Mouse (Mus musculus) limb, embryonic 10.5 days (tissue): ENCODE results near the gene Tnfsf15. TPM values are rescaled to one million over a fixed set of nuclear protein-coding genes. Genes with fewer than 3 reads are reported as not detected.

ENCODE experiments used
- DNase-seq: peaks from one replicate; pipeline ENCODE4 v3.0.0-alpha.2; 2017; ENCODE audit warnings: low spot score
- H3K27ac ChIP-seq: fragments of 300-500 bp; sonication (generic); 2 replicates; pipeline ENCODE4 v1.5.1; 2016; ENCODE audit warnings: mild to moderate bottlenecking
- H3K27me3 ChIP-seq: fragments of 300-500 bp; sonication (generic); 2 replicates; pipeline ENCODE4 v1.6.1; 2016; ENCODE audit warnings: low read depth, mild to moderate bottlenecking; ENCODE audit not compliant: poor library complexity, severe bottlenecking
- H3K36me3 ChIP-seq: fragments of 300-500 bp; sonication (generic); 2 replicates; pipeline ENCODE4 v1.6.1; 2016; ENCODE audit warnings: mild to moderate bottlenecking, moderate library complexity
- H3K4me1 ChIP-seq: fragments of 300-500 bp; sonication (generic); 2 replicates; pipeline ENCODE4 v1.6.1; 2016
- H3K4me3 ChIP-seq: fragments of 300-500 bp; sonication (generic); 2 replicates; pipeline ENCODE4 v1.5.1; 2016; ENCODE audit warnings: mild to moderate bottlenecking, moderate library complexity
- H3K9me3 ChIP-seq: fragments of 300-500 bp; sonication (generic); replicated peaks from 2 replicates; pipeline ENCODE4 v1.6.1; 2016; ENCODE audit warnings: mild to moderate bottlenecking
- whole genome bisulfite sequencing: fragments of 180-500 bp; shearing (Covaris S2); methylation state at CpG from one replicate; pipeline ENCODE4 v1.1.7; 2016; 5-methylcytosine and 5-hydroxymethylcytosine counted together
- polyA plus RNA-seq: library from polyadenylated mRNA; unstranded; fragments of >200 nt; fragmentation: Nextera tagmentation; extraction: Ambion mirVana; gene quantifications from 2 replicates; pipeline ENCODE4 v1.2.1, GENCODE M21; 2016

Gene Tnfsf15
- not detected in 2 replicates for polyA plus RNA-seq

DNA sequence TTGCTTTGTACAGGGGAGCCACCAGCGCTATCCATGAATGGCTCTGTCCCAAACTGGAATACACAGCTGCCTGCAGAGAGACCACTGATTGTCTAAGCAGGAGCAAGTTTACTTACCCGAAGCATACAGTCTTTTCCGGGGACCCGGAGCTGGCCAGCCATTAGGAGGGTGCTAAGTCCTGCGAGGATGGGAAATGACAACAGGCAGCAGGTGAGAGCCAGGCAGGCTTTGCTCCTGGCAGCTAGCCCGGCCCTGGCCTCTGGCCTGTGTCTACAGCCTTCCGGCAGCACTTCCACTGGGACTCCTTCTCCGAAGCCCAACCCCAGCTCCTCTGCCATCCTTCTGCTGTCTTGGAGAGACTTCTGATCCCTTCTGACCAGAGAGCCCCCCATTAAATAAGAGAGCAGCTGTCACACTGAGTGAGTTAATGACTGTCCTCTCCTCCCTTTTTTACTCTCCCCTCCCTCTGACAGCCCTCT is at the start of gene Tnfsf15:
Tnfsf15 (minus strand) TSS at position 421 of the 479 bp plus-strand sequence.
- no peak for DNase-seq
- Histone ChIP-seq H3K4me1 (peaks cover 26% of the 10 kb centered on the region), H3K27ac (peak within 1 kb of the TSS; percentile 53; the same call in 1 of the 2 replicates), H3K9me3 (no peaks in the 10 kb centered on the region), H3K27me3 (no peaks in the 10 kb centered on the region), H3K4me3 (no peak within 1 kb of the TSS), H3K36me3 (no peaks in the 10 kb centered on the region)
- 56% methylated on average over 8 of the region's 8 CpGs for WGBS

DNA sequence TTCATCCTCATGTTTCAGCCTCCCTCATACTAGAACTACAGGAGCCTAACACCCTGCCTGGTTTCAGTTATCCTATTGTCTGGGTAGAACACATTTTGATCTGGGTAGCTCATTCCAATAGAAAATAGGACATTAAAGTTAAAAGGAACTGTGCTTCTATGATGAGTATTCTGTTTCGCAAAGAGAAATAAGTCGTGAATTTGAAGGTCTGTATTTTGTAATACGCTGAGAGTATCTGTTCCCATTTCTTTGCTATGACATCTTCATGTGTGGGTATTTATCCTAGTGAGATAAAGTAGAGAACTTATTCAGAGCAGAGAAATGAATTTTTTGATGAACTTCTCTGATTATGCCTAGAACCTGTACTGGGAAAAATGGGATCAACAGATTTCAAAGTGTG is 47.4 kb upstream of the Tnfsf15 start:
- Histone ChIP-seq H3K27ac (no peak overlapping the region), H3K36me3 (no peaks in the 10 kb centered on the region), H3K9me3 (no peaks in the 10 kb centered on the region), H3K4me1 (no peaks in the 10 kb centered on the region), H3K27me3 (no peaks in the 10 kb centered on the region), H3K4me3 (no peak overlapping the region)
- WGBS, result 91% methylated on average over 3 of the region's 3 CpGs
- no peak for DNase-seq

DNA sequence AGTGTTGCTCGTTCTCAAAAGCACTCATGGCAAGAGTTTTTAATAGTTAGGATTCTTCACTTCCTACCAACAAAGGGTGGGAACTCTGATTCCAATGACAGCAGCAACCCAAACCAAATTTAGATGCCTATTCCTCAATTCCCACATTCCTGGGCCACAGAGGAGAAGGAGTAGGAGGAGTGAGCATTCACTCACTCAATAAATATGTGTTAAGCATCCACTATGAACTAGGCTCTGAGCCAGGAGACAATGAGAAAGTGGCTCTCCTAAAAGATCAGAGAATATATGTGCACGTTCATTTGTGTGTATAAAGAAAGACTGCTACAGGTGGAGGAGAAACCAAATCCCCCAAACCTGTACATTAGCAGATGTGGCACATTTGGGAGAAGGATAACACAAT is 40.6 kb upstream of the Tnfsf15 start:
- 85% methylated on average over 2 of the region's 2 CpGs for WGBS
- Histone ChIP-seq H3K36me3 (no peaks in the 10 kb centered on the region), H3K27me3 (no peaks in the 10 kb centered on the region), H3K27ac (no peak overlapping the region), H3K4me1 (no peaks in the 10 kb centered on the region), H3K4me3 (no peak overlapping the region), H3K9me3 (no peaks in the 10 kb centered on the region)
- no peak for DNase-seq

DNA sequence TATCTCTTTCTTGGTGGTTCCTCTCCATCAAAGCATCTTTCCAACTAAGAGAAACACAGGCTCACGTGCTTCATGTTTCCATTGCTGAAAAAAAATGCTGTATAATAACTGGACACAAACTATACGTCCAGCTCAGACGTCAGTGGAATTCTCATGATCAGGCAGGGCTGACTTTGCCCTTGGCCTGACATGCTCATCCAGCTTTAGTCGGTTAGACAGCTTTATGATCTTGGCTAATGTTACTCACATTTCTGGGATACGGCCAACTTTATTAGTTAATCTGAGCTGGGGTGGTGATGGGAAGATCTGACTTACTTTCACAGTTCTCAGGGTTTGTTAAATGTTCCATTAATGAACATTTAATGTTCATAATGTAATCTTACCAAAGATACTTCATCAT is 38.9 kb upstream of the Tnfsf15 start:
- no peak overlapping the region for H3K4me3 ChIP-seq
- 82% methylated on average over 5 of the region's 5 CpGs for WGBS
- H3K36me3 ChIP-seq, result no peaks in the 10 kb centered on the region
- H3K9me3 ChIP-seq, result no peaks in the 10 kb centered on the region
- H3K27ac ChIP-seq, result no peak overlapping the region
- no peak for DNase-seq
- H3K27me3 ChIP-seq, result no peaks in the 10 kb centered on the region
- no peaks in the 10 kb centered on the region for H3K4me1 ChIP-seq

DNA sequence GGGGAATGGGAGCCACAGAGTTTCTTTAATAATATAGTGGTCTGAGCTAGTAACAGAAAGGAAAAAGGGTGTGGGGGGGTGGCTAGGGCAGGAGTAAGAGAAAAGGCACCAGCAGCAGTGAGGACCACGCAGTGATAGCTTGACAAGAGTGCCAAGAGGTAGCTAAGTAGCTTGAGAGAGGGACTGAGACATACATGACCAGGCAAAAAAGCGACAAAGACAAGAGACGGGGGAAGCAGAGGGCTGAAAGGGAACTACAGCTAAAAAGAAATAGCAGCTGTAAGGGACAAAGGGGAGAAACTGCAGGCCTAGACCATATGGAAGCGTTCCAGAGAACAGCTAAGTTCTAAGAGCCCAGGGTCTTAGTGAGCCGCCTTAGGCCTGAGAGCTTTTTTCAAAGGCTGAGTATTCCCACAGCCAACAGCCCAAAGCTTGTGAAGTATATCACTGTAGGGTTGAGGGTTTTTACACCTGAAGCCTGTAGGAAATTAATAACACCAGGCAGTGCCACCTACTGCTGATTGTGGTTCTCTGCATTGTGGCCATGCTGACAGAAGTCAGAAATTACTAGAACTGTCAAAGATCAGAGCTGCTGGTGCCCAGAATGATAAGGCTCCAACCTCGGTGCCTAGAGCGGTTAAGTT is 38.2 kb upstream of the Tnfsf15 start:
- DNase-seq, result no peak
- Histone ChIP-seq H3K36me3 (no peaks in the 10 kb centered on the region), H3K9me3 (no peaks in the 10 kb centered on the region), H3K27me3 (no peaks in the 10 kb centered on the region), H3K4me3 (no peak overlapping the region), H3K27ac (no peak overlapping the region), H3K4me1 (no peaks in the 10 kb centered on the region)
- 88% methylated on average over 7 of the region's 7 CpGs for WGBS

DNA sequence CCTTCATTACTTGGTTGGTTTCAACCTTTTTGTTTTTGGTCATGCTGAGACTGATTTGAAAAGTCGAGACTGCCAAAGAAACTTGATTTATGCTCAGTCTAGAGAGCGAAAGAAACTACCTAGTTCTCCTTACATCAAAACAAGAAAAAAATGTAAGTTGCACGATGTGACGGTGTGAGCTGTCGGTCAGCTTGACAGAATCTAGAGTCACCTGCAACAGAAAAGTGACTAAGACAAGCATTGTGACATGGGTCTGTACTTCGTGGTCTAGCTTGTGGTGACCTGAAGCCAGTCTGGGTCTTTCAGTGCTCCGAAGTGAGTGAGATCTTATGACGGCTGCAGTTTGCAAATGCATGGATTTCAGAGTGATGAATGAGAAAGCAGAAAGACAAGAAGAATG is 32.3 kb upstream of the Tnfsf15 start:
- Histone ChIP-seq H3K4me3 (no peak overlapping the region), H3K36me3 (no peaks in the 10 kb centered on the region), H3K4me1 (no peaks in the 10 kb centered on the region), H3K27ac (no peak overlapping the region), H3K9me3 (no peaks in the 10 kb centered on the region), H3K27me3 (no peaks in the 10 kb centered on the region)
- no peak for DNase-seq
- WGBS, result 85% methylated on average over 8 of the region's 8 CpGs

DNA sequence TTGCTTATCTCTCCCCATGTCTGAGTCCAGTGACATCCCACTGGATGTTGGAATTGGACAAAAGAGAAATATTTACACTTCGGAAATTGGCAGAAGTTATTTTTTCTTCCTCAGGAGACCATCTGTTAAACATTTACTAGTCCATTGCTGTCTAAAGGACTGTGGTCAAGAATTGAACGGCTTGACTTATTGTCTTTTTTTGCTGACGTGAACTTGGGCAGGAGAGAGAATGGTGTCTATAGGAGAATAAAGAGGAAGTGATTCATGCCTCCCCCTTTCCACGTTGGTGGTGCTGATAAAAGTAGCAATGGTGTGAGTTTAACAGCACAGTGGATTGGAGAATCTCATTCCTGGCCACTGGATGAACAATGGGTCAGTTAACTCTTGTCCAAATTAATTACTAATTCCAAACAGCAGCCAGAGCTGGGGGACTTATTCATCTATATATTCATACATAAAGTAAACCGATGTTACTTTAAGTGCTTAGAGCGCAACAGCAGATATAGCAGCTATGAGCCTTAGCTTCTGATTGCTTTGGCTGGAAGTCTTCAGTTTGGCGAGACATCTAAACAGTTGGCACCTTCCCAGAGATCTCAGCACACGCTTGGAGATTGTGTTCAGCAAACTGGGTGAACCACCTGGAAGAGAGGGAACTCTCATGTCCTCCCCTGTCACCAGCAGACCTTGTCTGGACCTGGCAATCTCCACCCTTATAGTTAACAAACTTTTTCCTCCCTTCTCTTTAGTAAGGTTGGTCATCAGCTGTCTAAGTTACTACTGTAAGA is 28.6 kb upstream of the Tnfsf15 start:
- Histone ChIP-seq H3K27me3 (no peaks in the 10 kb centered on the region), H3K27ac (no peak overlapping the region), H3K36me3 (no peaks in the 10 kb centered on the region), H3K9me3 (no peaks in the 10 kb centered on the region), H3K4me3 (no peak overlapping the region), H3K4me1 (no peaks in the 10 kb centered on the region)
- 86% methylated on average over 8 of the region's 8 CpGs for WGBS
- DNase-seq, result no peak

DNA sequence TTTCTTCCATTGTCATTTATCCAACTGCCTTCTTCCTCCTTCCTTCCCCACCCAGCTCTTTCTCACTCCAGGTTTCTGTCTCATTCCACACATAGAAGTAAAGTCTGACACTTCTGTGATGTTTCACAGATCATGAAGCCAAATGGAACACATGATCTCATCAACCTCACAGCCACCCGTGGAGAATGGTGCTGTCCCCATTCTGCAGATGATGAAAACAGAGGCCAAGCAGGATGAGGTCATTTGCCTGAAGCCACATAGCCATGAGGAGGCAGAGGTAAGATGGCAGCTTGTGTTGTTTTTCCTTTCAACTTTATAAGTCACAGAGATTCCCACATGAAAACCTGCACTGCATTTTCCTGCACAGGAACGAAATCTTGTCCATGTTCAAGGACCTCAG is 27.6 kb upstream of the Tnfsf15 start:
- H3K4me3 ChIP-seq, result no peak overlapping the region
- no peaks in the 10 kb centered on the region for H3K27me3 ChIP-seq
- WGBS, result 87% methylated on average over 2 of the region's 2 CpGs
- no peaks in the 10 kb centered on the region for H3K36me3 ChIP-seq
- H3K9me3 ChIP-seq, result no peaks in the 10 kb centered on the region
- no peaks in the 10 kb centered on the region for H3K4me1 ChIP-seq
- no peak for DNase-seq
- no peak overlapping the region for H3K27ac ChIP-seq

DNA sequence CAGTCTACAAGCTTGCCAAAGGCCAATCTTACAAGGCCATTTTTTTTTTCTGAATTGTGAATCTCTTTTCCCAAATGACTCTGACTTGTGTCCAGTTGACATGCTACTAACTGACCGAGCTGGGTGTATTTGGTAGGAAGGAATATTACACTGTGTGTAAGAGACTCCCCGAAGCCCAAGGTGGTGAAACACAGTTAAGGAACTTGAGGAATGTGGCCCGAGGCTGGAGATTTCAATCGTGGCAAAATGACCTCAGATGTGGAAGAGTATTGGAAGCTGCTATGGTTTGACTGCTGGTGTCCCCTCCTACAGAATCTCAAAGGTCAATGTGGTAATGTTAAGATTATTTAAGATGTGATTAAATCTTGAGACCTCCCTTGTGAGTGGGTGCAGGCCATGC is 26.4 kb upstream of the Tnfsf15 start:
- Histone ChIP-seq H3K27ac (no peak overlapping the region), H3K4me3 (no peak overlapping the region), H3K4me1 (no peaks in the 10 kb centered on the region), H3K36me3 (no peaks in the 10 kb centered on the region), H3K27me3 (no peaks in the 10 kb centered on the region), H3K9me3 (no peaks in the 10 kb centered on the region)
- 88% methylated on average over 4 of the region's 4 CpGs for WGBS
- no peak for DNase-seq

DNA sequence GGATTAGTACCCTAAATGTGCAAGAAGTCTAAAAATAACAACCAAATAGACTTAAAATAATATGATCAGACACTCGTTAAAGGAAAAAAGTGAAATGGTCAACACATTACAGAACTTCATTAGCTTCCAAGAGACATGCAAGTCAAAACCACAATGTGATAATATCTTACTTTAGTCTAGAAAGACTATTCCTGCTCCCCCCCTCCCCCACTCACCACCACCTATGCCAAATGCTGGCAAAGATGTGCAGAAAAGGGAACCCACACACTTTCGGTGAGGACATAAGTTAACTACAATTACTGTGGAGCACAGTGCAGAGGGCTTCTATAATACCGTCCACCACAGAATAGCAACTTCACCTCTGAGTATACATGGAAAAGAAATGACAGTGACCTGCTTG is 24.2 kb upstream of the Tnfsf15 start:
- Histone ChIP-seq H3K27me3 (no peaks in the 10 kb centered on the region), H3K4me3 (no peak overlapping the region), H3K27ac (no peak overlapping the region), H3K9me3 (no peaks in the 10 kb centered on the region), H3K36me3 (no peaks in the 10 kb centered on the region), H3K4me1 (no peaks in the 10 kb centered on the region)
- DNase-seq, result no peak
- 91% methylated on average over 3 of the region's 3 CpGs for WGBS

DNA sequence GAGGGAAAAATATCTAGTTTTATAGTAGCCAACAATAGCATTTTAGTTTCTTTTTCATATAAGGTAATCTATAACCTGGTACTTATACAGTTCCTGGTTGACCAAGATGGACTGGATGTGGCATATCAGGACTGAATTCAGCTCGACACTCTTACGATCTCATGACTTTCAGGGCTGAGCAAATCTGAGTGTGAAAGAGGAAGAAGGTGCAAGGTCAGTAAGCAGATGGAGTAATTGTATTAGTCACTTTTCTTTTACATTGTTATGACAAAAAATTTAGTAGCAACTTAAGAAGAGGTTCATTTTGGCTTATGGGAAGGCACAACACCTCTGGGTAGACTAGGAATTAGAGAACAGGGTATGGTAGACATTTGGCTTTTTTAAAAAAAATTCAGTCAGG is 20.1 kb upstream of the Tnfsf15 start:
- Histone ChIP-seq H3K27ac (no peak overlapping the region), H3K4me3 (no peak overlapping the region), H3K36me3 (no peaks in the 10 kb centered on the region), H3K9me3 (no peaks in the 10 kb centered on the region), H3K27me3 (no peaks in the 10 kb centered on the region), H3K4me1 (no peaks in the 10 kb centered on the region)
- no peak for DNase-seq
- 93% methylated on average over 2 of the region's 2 CpGs for WGBS

DNA sequence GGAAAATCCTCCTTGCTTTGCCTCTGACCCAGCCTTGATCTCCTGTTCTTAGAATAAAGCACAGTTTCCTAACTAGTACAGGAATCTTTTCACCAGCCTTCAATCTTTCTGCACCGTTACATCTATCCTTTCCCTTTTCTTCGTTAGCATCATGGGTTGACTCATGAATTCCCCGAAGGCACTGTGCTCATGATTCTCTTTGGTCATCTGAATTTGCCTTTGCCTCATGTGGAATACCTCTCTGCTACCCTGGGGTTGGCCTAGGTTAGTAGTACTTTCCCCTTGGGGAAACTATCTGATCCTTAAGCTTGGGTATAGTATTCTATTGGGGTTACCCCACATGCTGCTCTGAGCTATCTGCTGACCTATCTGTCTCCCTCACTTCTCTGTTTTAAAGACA is 15.0 kb upstream of the Tnfsf15 start:
- Histone ChIP-seq H3K36me3 (no peaks in the 10 kb centered on the region), H3K27me3 (no peaks in the 10 kb centered on the region), H3K4me3 (no peak overlapping the region), H3K27ac (no peak overlapping the region), H3K4me1 (no peaks in the 10 kb centered on the region), H3K9me3 (no peaks in the 10 kb centered on the region)
- DNase-seq, result no peak
- 90% methylated on average over 3 of the region's 3 CpGs for WGBS

DNA sequence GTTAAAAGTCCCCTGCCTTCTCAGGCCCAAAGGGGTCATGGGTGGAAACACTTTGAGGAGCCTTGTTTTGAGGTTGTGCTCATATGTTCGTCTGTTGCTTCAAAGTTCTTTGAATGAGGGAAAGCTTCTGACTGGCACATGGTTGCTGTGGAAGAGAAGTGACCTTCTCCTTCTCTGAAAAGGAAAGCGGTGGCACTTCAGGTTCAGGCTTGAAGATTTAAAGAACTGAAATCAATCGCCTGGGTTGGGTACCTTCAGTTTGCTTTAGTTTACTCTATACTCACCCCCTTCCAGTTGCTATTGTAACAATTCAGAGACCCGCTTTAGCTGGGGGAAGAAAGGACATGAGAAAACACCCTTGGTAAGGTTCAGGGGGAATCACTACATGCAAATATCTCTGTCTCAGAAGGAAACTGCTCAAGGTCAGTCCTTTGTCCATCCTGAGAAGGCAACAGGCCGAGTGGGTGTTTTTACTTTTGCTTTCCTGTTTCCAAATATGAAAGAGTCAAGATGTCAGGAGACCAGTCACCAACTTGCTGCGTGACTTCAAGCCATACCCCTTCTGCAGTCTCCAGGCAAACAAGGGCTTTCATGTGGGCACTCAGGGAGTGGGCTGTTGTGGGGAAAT is 12.7 kb upstream of the Tnfsf15 start:
- no peaks in the 10 kb centered on the region for H3K36me3 ChIP-seq
- whole genome bisulfite sequencing, result 84% methylated on average over 6 of the region's 6 CpGs
- DNase-seq, result no peak
- H3K27me3 ChIP-seq, result no peaks in the 10 kb centered on the region
- peaks cover 8% of the 10 kb centered on the region for H3K4me1 ChIP-seq
- no peak overlapping the region for H3K27ac ChIP-seq
- H3K4me3 ChIP-seq, result no peak overlapping the region
- no peaks in the 10 kb centered on the region for H3K9me3 ChIP-seq
